Mouse (Mus musculus) layer of hippocampus, adult 2 months (tissue): Measurements from ENCODE around the gene Tex14. TPM values are rescaled to one million over a fixed set of nuclear protein-coding genes. Genes with fewer than 3 reads are reported as not detected.

Source experiments
- DNase-seq, 2 experiments: peaks; one replicate each; pipeline ENCODE4 v3.0.0; 2022; ENCODE audit warnings: low spot score in 2 of 2
- H3K27ac ChIP-seq: fragments of 200-600 bp; 2 replicates; pipeline ENCODE4 v1.8.1; 2022
- H3K4me3 ChIP-seq: fragments of 200-600 bp; 2 replicates; pipeline ENCODE4 v1.8.1; 2022; ENCODE audit warnings: mild to moderate bottlenecking
- CTCF ChIP-seq: fragments of 200-600 bp; conservative IDR thresholded peaks from 2 replicates; pipeline ENCODE4 v1.8.1; 2022; ENCODE audit warnings: antibody characterized with exemption, mild to moderate bottlenecking, moderate library complexity
- total RNA-seq, 2 experiments: library from RNA; stranded (reverse); gene quantifications; 2 replicates each; pipeline ENCODE4 v1.2.3; 2021

Gene Tex14
- total RNA-seq, 2 experiments from 2014 or later = 0.20 to 0.26 TPM

DNA sequence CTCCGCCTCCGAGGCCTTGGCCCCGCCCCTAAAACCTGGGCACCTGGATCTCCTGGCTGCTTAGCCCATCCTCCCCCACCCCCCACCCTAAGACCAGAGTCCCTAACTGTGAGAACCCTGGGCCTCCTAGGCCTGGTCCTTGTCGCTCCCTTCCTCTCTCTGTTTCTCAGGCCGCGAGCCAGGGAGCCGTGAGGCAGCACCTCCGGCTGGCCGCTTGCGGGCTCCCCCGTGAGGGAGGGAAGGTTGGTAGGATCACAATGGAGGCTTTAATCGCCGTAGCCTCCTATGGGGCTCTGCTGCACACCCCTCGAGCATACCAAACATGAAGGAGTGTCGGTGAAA is 187.5 kb downstream of the Tex14 start:
- DNase-seq = no peak
- Histone ChIP-seq H3K4me3 (peak overlapping the region; percentile 81), H3K27ac (peak overlapping the region; percentile 94)
- peak; percentile 52 for TF ChIP-seq CTCF

DNA sequence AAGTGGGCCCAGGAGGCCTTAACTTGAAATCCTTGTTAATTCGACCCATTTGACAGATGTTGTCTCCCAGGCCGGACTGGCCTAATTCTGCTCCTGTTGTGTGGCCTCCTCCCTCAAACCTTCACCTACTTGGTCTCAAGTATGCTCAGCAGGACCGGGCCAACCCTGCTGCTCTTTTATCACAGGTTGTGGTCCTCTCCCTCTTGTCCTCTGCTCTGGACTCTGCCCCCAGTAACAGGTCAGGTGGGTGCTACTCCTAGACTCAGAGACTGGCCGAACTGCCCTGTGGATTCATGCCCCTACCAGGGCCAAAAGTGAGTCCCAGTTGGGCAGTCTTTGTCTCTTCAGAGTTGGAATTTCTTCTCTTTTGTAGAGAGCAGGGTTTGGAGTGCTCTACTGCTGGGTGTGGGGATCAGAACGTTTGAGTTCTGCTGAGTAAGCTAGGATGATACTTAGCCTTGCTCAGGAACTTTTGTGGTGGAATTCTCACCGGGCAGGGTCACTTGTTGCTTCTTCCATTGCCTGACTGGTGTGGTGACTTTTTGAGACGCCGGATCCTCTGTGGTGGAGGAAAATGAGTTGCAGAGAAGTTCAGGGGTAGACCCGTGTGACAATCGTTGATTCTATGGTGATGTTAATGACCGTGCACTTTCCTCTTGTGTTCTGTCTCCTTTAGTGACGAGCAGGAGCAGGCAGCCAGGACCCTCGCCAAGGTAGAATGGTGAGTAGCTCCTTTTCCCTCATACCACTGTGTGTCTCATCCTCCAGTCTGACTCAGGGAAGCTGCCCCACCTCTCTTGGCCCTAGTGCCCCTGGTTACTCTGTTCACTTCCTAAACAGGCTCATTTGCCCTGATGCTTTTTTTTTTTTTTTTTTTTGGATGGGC is 188.1 kb downstream of the Tex14 start:
- peak overlapping the region; percentile 94 for H3K27ac ChIP-seq
- no peak for DNase-seq
- TF ChIP-seq CTCF = no peak
- peak overlapping the region; percentile 81 for H3K4me3 ChIP-seq

DNA sequence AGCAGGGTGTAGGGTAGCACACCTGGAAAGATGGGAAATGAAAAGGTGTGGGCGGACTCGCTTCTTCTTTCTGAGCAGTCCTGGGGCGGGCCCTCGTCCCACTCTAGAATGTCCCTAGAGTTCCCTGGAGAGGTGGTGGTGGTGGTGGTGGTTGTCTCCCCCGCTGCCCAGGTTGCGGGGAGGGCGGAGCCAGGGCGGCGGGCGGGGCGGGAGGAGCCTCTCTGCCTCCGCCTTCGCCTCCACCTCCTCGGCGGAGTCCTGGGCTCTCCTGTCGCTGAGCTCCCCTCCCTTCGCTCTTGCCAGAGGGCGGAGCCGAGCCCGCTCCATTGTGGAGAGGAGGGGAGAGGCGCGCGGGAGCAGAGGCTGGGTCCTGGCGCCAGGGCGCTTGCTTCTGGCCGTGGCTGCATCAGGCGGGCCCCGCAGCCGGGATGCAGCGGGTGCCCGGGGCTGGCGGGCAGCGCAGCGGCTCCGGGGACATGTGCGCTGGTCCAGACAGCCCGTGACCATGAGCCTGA is 190.5 kb downstream of the Tex14 start:
- Histone ChIP-seq H3K27ac (peak overlapping the region; percentile 92), H3K4me3 (peak overlapping the region; percentile 78)
- no peak for TF ChIP-seq CTCF
- DNase-seq = peak; percentile 80 to 90

- DNase-seq = no peak
- H3K27ac ChIP-seq = peak overlapping the region; percentile 92
- TF ChIP-seq CTCF = no peak
- peak overlapping the region; percentile 78 for H3K4me3 ChIP-seq
Measured at GRCm38 (mm10) chr11:87595976-87596375, 191.1 kb downstream of the Tex14 start.

DNA sequence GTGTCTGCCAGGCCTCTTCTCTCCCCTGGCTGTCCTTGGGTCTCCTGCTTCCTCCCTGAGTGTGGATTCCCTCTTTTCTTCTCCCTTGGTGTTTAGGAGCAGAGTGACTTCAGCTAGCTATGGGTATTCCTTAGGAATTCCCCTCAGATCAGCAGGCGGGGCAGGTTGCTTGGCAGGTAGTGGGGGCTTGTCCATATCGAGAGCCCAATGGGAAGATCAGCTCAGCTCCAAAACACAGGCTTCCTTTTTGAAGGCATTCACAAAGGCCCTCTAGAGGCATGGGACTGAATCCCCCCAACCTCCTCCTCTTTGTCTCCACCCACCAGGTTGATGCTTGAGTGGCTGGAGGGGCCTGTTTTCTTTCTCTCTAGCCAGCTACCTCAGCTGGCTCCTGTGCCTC is 191.6 kb downstream of the Tex14 start:
- no peak for DNase-seq
- TF ChIP-seq CTCF = peak; percentile 43
- Histone ChIP-seq H3K4me3 (peak overlapping the region; percentile 78), H3K27ac (peak overlapping the region; percentile 10; the same call in 1 of the 2 replicates)

DNA sequence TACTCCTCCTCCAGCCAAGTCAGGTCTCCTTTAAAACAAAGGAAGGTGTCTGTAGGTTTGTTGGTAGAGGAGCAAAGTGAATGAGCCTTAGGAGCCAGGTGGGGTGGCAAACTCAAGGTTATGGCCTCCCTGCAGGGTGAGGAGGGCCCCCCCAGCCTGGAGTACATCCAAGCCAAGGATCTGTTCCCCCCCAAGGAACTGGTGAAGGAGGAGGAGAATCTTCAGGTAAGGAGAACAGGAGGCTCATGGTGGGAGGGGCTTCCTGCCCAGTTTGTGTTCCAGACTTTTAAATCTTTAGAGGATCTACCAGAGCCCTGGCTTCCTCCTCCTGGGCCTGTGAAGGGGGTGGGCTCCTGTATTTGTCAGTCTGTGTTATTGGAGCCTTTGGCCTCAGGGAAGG is 192.2 kb downstream of the Tex14 start:
- no peak for DNase-seq
- peak overlapping the region; percentile 10; the same call in 1 of the 2 replicates for H3K27ac ChIP-seq
- no peak for TF ChIP-seq CTCF
- H3K4me3 ChIP-seq = no peak overlapping the region

DNA sequence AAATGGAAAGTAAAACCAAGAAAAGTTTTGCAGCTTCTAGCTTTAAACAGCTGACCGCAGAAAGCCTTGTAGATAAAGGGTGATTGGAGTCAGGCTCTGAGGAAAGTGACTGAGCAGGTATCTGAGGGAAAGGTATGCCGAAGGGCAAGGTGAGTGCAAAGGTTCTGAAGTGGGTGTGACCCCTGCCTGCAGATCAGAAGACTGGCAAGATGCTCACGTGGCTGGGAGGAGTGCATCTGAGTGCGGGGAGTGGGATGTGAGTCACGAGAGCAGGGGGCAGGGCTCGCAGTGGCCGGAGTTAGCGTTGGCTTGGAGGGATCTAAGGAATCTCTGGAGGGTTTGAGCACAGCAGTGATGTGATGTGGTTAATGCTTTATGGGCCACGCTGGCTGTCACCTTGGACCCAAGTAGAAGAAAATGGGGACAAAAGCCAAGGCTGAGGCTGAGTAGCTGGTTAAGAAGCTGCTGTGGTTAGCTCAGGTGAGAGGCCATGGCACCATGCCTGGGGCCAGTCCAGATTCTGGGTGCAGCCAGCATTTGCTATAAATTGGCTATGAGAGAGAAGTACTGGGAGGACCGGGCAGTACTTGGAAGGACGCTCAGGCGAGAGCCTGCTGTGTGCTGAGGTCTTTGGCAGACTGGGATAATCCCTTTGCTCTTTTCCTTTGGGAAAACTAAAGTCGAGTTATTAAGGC is 194.7 kb downstream of the Tex14 start:
- Histone ChIP-seq H3K27ac (no peak overlapping the region), H3K4me3 (no peak overlapping the region)
- DNase-seq = no peak
- no peak for TF ChIP-seq CTCF

DNA sequence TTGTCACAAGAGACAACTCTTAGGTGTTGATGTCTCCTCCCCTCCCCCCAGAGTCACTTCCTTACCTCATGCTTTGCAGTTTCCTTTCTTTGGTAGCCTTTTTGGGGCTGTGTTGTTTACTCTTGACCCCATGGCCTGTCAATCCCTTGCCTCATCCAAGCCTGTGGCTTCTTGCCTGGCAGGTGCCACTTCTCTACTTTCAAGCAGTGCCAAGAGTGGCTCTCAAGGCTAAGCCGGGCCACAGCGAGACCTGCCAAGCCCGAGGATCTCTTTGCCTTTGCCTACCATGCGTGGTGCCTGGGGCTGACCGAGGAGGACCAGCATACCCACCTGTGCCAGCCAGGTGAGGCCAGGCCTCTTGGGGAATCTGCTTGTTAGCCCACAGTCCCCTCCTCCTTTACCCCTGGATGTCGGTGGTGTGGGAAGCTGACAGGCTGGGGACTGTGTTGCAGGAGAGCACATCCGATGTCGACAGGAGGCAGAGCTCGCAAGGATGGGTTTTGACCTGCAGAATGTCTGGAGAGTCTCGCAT is 195.5 kb downstream of the Tex14 start:
- no peak overlapping the region for H3K4me3 ChIP-seq
- H3K27ac ChIP-seq = no peak overlapping the region
- TF ChIP-seq CTCF = no peak
- no peak for DNase-seq

GRCm38 (mm10) chr11:87602234-87602633 is 197.4 kb downstream of the Tex14 start:
- H3K27ac ChIP-seq = no peak overlapping the region
- DNase-seq = no peak

GRCm38 (mm10) chr11:87603571-87603970 is 198.7 kb downstream of the Tex14 start:
- H3K27ac ChIP-seq = no peak overlapping the region
- DNase-seq = no peak

More at GRCm38 (mm10) chr11:87602234-87602633, 197.4 kb downstream of the Tex14 start:
- no peak for TF ChIP-seq CTCF
- no peak overlapping the region for H3K4me3 ChIP-seq

More at GRCm38 (mm10) chr11:87603571-87603970, 198.7 kb downstream of the Tex14 start:
- no peak for TF ChIP-seq CTCF
- H3K4me3 ChIP-seq = no peak overlapping the region

Other genes starting within 250 kb of the Tex14 start
- gene Ppm1e, start 46.0 kb upstream of the Tex14 start, total RNA-seq = 100 to 1,000 TPM; 249 to 267 TPM
- gene Rad51c, start 111 bp upstream of the Tex14 start, total RNA-seq = 1 to 10 TPM; 4.0 to 4.2 TPM
- gene Gm11492, start 161.6 kb downstream of the Tex14 start, total RNA-seq = not detected
- 100 to 1,000 TPM; 139 to 159 TPM for gene Sept4, start 163.8 kb downstream of the Tex14 start, total RNA-seq
- gene Mtmr4, start 187.1 kb downstream of the Tex14 start, total RNA-seq = 10 to 100 TPM; 81.5 to 89.0 TPM
- gene Hsf5, start 212.1 kb downstream of the Tex14 start, total RNA-seq = under 1 TPM; 0.56 to 0.90 TPM